Mouse (Mus musculus) central nervous system, embryonic 11.5 days (tissue): ENCODE data around the gene Cul4a. TPM values are rescaled to one million over a fixed set of nuclear protein-coding genes. Genes with fewer than 3 reads are reported as not detected.

Experiments used
- polyA plus RNA-seq: library from polyadenylated mRNA; depleted of rRNA; stranded (reverse); fragments of >200 nt; gene quantifications from 2 replicates; pipeline ENCODE4 v1.2.3, GENCODE M21; 2012; rRNA removed

The Cul4a gene
- polyA plus RNA-seq = 71.5 and 76.7 TPM in 2 replicates

GRCm38 (mm10) chr8:13105087-13105881, at the start of gene Cul4a, which contains the start of gene Pcid2:
TSS of gene Cul4a (plus strand) at chr8:13105621.
TSS of gene Pcid2 (minus strand) at chr8:13105459.

DNA sequence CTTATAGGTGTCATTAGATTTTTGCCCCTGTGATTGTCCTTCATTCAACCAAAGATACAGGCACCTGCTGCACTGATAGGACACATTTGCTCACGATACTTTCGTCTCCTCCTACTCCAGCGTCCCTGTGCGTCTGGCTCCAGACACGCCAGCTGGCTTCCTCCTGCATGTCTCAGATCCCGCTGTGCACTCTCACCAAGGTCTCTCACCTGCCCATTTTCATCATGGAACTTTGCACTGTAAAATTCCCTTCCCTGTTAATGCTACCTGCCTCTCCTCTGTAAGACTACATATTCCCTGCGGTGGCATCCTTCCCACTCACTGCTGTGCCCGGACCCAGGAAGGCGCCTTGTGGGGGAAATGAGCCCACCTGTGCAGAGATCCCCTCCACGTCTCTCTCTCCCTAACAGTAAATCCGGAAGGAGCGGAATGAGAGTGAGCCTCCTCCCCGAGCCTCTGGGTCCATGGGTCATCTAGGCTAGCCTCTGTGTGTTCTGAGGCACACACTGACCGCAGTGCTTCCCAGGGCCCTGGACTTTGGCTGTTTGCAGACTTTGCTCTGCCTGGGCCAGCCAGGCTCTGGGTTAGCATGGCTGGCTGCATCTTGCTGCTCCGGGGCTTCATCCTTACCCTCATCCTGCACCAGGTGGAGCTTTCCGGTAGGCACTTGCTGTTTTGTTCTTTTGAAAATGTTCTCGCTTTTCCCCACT, 44.8 kb upstream of the Cul4a start, which contains the start of gene Proz:
Proz (plus strand) TSS at position 474 of the 710 bp plus-strand sequence.

DNA sequence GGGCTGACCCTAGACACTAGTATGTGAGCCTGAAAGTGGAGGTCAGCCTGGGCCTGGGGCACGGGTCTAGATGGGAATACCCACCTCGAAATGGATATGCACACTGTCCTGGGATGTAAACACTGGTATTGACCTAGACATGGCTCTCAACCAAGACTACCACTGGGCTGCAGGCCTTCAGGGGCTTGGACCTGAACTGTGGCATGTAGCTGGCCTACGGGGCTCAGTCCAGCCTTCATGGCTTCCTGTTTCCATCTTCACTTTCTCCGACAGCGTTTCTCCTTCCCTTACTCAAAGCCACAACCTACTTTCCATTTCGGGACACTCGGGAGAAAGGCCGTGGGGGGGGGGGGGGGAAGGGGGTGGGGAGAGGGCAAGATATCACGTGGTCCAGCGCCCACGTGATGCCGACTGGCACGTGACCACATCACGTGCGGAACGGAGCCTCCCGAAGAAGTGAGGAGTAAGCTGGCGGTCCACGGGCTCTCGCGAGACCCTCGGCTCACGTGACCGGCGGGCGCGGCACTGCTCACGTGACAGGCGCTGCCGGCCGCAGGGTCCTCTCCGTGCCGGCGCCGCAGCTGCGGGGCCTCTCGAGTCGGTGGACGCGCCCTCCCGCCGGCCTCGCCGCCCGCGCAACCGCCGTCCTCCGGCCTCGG, 53.4 kb downstream of the Cul4a start, which contains the start of gene Lamp1:
Lamp1 (plus strand) TSS at position 444 of the 659 bp plus-strand sequence.

Other genes with a start within 250 kb of the Cul4a start
- gene Mcf2l, start 231.8 kb upstream of the Cul4a start, polyA plus RNA-seq = 52.9 and 80.9 TPM in 2 replicates
- gene F7, start 79.6 kb upstream of the Cul4a start, polyA plus RNA-seq = 0.46 and 0.48 TPM in 2 replicates
- gene F10, start 68.3 kb upstream of the Cul4a start, polyA plus RNA-seq = 1.9 and 5.1 TPM in 2 replicates
- 0.77 and 0.85 TPM in 2 replicates for gene Proz, start 44.7 kb upstream of the Cul4a start, polyA plus RNA-seq
- gene Pcid2, start 162 bp upstream of the Cul4a start, polyA plus RNA-seq = 36.8 and 51.0 TPM in 2 replicates
- 141 and 205 TPM in 2 replicates for gene Lamp1, start 53.5 kb downstream of the Cul4a start, polyA plus RNA-seq
- 11.9 and 19.5 TPM in 2 replicates for gene Grtp1, start 95.0 kb downstream of the Cul4a start, polyA plus RNA-seq
- gene Adprhl1, start 148.5 kb downstream of the Cul4a start, polyA plus RNA-seq = 1.6 and 1.9 TPM in 2 replicates
- gene Dcun1d2, start 182.5 kb downstream of the Cul4a start, polyA plus RNA-seq = 23.1 and 31.4 TPM in 2 replicates
- 33.5 and 36.8 TPM in 2 replicates for gene Tmco3, start 182.6 kb downstream of the Cul4a start, polyA plus RNA-seq
- gene Tfdp1, start 233.1 kb downstream of the Cul4a start, polyA plus RNA-seq = 250 and 294 TPM in 2 replicates